Mouse (Mus musculus) myocyte (in vitro differentiated cells): ENCODE results near the gene Sez6l.

Experiments
- MAX ChIP-seq: IDR thresholded peaks from one replicate; pipeline ENCODE4 v1.6.1; 2011; ENCODE audit warnings: low read depth, mild to moderate bottlenecking, control low read depth
- MYOG ChIP-seq, 3 experiments: IDR thresholded peaks; one replicate each; pipeline ENCODE4 v1.6.1; 2011; ENCODE audit warnings: control low read depth in 2 of 3, low read depth in 2 of 3, mild to moderate bottlenecking in 2 of 3; ENCODE audit not compliant: insufficient read length in 2 of 3, control insufficient read depth in 1 of 3, insufficient read depth in 1 of 3
- POLR2A ChIP-seq: IDR thresholded peaks from one replicate; pipeline ENCODE4 v1.6.1; 2011; ENCODE audit warnings: low read depth, mild to moderate bottlenecking, control low read depth, moderate library complexity; ENCODE audit not compliant: insufficient read length
- REST ChIP-seq: IDR thresholded peaks from one replicate; pipeline ENCODE4 v1.6.1; 2011; ENCODE audit warnings: mild to moderate bottlenecking, control low read depth, moderate library complexity; ENCODE audit not compliant: insufficient read depth, insufficient read length
- SRF ChIP-seq: IDR thresholded peaks from one replicate; pipeline ENCODE4 v1.6.1; 2011; ENCODE audit warnings: low read depth; ENCODE audit not compliant: control insufficient read depth, insufficient read length
- TCF12 ChIP-seq: IDR thresholded peaks from one replicate; pipeline ENCODE4 v1.6.1; 2011; ENCODE audit warnings: mild to moderate bottlenecking, control low read depth; ENCODE audit not compliant: poor library complexity, insufficient read depth, severe bottlenecking

- TF ChIP-seq SRF (no peak), MAX (no peak), POLR2A (no peak), TCF12 (no peak), REST (no peak), MYOG (IDR thresholded peaks at IDR 0.05; ENCODE audit: control insufficient read depth in 1 of 3, insufficient read depth in 1 of 3, insufficient read length in 2 of 3, low read depth in 2 of 3) (no peak)
These were observed 110.7 kb downstream of the Sez6l start for GRCm38 (mm10) chr5:112466331-112466730.
